Mouse (Mus musculus) cerebellum, postnatal 10 days (tissue): ENCODE data around the gene Nudt3.

Experiments used
- DNase-seq, 2 experiments: peaks; one replicate each; pipeline ENCODE4 v3.0.0; 2021; ENCODE audit warnings: mixed read lengths in 2 of 2

Nudt3 gene

DNA sequence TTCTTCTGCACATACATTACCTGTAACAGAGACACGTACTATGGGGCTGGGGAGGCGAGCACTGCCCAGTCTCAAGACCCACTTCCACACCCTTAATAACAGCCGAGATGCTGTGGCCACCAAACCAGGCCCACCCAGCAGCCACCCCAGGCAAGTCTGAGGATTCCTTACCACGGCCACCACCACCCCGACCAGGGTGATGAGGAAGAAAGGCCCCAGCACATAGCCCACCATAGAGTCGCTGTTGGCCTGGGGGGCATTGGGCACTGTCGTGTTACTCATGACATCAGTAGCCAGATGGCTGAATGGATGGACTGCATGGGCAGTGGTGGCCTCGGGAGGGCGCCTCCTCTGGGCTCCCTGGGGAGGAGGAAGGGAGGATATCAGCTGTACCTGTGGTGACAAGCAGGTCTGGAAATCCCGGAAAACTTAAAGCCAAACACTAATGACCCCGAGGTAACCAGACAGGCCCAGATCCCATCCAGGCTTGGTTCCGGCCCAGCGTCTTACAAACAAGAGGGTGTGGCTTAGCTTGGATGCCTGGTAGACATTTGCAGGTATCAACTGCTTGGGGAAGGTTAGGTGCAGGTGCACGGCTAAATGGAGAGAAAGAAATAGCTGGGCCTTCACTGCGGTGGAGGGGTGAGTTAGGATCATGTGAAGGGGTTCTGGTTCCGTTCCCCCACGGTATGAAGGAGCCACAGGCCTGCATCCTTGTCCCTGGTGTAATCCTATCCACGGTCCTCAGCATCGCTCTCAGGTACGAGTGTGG lies 58.7 kb downstream of the Nudt3 start:
- DNase-seq, result peak in 1 of 2 experiments; percentile 64

DNA sequence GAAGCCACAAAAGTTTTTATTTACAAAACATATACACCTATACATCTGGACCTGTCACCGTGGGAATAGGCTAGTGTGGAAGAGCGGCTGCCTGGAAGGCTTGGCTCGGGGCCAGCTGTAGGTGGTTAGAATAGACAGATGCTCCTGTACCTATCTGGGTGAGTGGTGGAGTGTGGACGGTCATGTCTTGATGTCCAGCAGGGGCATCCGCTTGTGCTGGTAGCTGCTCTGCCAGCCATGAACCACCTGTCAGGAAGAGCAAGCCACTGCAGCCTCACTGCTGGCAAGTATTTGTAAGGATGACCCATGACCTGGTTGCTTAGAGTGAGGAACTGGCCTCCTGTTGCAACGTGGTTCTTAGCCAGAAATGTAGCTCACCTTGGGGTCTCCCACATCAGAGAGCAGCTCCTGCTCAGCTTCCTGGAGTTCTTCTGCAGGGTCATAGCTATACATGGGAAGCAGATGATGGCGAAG lies 59.5 kb downstream of the Nudt3 start:
- peak in 1 of 2 experiments; percentile 59 for DNase-seq

GRCm38 (mm10) chr17:27561809-27562526 lies 61.3 kb downstream of the Nudt3 start:
- no peak for DNase-seq

DNA sequence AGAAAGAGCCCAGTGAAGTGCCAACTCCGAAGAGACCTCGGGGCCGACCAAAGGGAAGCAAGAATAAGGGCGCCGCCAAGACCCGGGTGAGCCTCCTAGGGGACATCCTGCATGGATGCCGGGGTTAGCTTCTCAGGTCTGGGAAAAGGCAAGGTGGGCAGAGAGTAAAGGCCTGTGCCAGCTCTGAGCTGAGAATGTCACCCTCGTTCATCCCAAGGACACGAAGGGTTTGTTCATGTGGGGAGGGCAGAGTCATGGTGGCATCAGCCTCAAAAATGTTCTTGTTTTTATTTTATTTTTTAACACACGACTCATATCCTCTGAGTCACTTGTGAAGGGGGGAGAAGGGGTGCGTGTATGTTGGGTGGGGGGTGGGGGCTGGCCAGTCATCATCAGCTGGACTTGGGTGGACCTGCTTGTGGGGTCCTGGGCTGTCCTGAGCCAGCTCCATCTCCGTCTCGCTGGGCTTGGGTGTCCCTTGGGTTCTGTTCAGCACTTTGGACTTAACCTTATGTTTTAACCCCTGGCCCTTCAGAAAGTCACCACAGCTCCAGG lies 62.3 kb downstream of the Nudt3 start:
- no peak for DNase-seq

DNA sequence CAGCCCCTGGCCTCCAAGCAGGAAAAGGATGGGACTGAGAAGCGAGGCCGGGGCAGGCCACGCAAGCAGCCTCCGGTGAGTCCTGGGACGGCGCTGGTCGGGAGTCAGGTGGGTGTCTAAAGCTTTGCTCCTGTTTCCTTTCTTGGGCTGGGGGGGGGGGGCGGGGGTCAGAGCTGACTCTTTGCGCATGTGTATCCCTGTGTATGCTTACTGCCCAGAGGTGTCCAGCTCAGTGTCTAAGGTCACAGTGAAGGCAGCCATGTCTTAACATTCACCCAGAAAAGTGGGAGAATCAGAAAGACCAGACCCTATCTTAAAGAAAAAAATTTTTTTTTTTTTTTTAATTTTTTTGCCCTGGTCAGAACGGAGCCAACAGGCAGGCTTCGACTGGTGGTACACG lies 63.7 kb downstream of the Nudt3 start:
- no peak for DNase-seq

DNA sequence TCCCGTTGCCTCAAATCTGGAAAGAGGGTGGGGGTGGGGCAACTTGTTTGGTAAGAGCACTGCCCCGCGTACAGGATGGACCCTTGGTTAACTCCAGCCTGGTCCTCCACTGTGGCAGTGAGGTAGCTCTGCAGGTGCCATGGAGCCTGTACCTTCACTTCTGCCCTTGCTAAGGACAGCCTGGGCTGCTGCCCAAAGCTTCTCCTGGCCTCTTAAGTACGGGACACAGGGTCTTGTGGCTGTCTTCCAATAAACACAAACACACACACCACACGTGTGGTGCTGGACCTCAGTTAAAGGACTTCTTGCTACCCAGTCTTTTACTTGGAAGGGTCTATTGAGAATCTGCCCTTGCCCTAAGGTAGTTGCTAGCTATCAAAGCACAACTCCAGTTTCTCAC lies 64.5 kb downstream of the Nudt3 start:
- DNase-seq, result peak in 1 of 2 experiments; percentile 43

GRCm38 (mm10) chr17:27557927-27558661 lies 65.2 kb downstream of the Nudt3 start:
- DNase-seq, result peak; percentile 75 to 81

DNA sequence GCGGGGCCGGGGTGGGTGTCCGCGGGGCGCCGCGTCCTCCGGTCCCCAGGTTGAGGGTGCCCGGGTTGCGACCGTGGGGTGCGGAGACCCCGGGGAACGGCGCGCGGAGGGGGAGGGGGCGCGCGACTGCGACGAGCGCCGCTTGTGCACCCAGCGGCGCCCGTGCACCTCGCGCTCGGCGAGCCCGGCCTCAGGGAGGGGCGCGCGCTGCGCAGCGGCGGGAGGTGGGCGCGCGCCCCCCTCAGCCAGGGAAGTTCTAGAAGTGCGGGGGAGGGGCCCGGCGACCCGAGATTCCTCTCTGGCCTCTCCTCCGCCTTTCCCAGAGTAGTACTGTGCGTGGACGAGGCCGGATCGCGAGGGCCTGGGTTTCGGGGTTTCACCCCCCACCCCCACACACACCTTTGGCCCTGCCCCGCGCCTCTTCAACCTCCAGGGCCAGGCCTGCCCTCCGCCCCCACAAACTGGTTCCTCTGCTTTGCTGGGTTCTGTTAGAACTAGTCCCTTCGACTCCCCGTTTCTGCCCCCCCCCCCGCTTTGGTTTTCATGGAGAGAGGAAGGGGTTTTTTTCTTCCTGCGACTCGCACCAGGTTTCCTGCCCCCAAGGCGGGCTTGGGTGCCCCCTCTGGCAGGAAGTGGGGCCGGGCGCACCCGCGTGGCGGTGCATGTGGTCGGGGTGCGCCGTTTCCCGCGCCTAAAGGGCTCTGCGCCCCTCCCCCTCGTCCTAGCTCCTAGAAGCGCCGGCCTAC lies 65.9 kb downstream of the Nudt3 start:
- DNase-seq, result peak; percentile 73 to 75

GRCm38 (mm10) chr17:27556315-27557011 lies 66.8 kb downstream of the Nudt3 start, which contains the start of gene Hmga1:
TSS of gene Hmga1 (plus strand) at chr17:27556497.
- DNase-seq, result peak; percentile 94 to 95

DNA sequence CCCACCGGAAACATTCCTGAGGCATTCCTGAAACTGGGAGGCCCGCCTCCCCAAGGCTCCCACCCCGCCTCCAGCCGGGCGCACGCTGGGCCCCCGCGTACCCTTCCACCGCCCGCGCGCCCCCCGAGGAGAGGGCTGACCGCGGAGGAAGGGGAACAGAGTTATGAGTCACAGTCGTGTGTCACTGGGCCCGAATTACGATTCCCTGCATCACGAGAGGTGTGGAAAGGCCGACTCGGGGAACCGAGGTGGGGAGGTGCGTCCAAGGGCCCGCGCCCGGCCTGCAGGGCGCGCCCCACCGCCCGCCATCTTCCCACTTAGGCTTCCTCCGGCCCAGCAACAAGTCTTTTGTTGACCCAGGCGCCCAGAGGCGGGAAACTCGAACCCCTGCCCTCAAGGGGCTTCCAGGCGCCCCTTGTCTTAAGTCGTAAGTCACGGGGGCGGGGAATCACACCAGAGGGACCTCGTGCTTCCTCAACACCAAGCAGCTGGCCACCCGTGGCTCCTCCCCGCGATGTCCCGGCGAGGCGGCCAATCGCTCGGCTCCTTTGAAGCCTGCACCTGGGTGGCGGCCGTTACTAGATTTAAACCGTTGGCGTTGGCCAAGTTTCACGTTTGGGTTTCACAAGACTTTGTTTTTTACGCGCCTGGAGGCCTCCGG lies 67.7 kb downstream of the Nudt3 start:
- peak; percentile 61 for DNase-seq

DNA sequence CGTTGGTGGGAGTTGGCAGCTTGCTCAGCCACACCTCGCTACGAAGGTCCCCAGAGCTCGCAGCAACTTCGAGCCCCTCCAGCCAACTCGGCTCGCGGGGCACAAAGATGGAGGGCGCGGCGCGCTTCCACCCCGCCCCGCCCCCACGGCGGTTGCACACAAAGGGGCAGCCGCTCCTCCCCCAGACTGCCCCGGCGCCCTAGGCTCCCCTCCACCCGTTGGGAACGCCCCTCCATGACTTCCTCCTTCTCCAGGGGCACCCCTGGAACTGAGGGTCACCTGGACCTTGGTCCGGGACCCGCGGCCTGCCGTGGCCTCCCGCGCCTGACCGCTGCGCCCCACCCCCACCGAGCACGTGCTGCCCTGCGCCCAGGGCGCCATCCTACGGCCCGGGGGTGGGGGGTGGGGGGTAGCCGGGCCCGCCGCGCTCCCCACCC lies 68.2 kb downstream of the Nudt3 start:
- peak in 1 of 2 experiments; percentile 48 for DNase-seq

- DNase-seq, result no peak
Measured at GRCm38 (mm10) chr17:27554062-27554960, 69.0 kb downstream of the Nudt3 start.

- DNase-seq, result peak; percentile 82 to 90
Measured at GRCm38 (mm10) chr17:27552215-27553201, 70.8 kb downstream of the Nudt3 start.

DNA sequence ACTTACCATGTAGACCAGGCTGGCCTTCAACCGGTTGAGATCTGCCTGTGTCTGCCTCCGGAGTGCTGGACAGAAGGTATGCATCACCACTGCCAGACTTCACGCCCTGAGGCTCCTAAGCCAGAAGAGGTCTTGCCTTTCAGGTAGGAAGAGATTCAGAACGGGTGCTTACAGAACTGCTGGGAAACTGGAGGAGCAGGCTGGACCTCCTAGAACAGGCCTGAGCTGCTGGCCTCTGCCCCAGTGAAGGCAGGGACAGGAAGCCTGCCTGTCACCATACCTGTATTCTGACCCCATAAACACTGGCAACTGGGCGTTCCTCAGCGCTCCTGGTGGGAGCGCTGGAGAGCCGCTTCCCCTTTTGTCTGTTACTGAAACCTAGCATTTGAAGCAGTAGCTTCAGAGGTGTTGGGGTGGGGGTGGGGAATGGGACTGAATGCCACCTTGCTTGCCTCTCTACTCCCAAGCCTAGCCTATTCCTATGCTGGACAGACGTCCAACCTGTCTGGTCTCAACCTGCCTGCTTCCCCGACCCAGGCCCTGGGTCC lies 71.8 kb downstream of the Nudt3 start:
- DNase-seq, result no peak

DNA sequence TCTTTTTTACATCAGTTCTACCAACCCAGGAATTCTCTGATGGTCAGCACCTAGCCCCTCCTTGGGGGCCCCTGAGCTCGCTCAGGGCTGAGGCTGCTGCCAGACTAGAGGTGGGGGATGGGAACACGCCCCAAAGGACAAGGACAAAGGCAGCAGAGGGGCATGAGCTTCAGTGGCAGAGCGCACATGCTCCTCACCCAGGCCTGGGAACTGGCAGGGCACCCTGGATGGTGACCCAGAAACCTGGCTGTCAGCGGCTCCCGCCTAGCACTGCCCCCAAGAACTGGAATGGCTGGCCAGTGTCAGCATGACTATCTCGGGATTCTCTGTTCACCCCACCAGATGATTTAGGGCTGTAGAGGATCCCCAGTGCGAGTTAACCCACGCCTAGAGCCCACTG lies 74.1 kb downstream of the Nudt3 start:
- peak; percentile 63 to 66 for DNase-seq

GRCm38 (mm10) chr17:27547253-27547868 lies 75.9 kb downstream of the Nudt3 start:
- DNase-seq, result peak in 1 of 2 experiments; percentile 27

DNA sequence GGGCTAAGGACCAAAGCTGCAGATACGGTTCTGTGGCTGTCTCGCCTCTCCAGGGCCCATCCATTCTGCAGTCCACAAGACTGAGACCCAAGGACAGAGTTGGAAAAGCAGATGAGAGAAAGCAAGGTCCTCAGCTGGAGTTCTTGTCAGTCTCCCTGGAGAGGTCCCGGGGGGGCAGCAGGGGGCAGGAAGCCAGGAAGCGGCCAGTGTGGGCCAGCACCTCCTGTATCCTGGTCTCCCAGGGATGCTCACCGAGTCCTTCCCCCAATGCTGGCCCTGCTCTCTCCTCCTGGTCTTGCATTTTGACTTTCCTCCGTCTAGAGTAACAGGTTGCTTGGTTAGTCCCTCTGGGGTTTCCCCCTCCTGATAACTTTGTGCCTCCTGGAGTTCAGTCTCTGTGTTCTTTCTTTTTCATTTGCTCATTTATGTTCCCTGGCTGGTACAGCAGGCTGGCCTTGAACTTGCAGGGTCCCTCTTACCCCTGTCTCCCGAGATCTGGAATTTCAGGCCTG lies 76.7 kb downstream of the Nudt3 start:
- DNase-seq, result peak in 1 of 2 experiments; percentile 36
